ENCODE assay signal across 18 mouse cellular contexts in genomic region chr10:107499656-107500055, GRCm38 (mm10). TPM values are rescaled to one million over a fixed set of nuclear protein-coding genes. Genes with fewer than 3 reads are reported as not detected.
DNase-seq lines count a peak whose midpoint lies in the region; ATAC-seq and TF ChIP-seq lines count a peak whose summit lies in the region.
"Had no signal": no experiment of that assay in that cellular context is flagged by ENCODE, and none has a peak within 500 bp of the region (broad histone marks: within the 10 kb centered on the region; RNA-seq: fewer than 3 reads in every experiment).

No protein-coding gene starts in this region.

- H3K27ac ChIP-seq in left cerebral cortex, adult 2 months, result no peak overlapping the region
- H3K27ac ChIP-seq: embryonic facial prominence, embryonic 10.5 days; intestine, embryonic 15.5 days; limb, embryonic 15.5 days; midbrain, embryonic 10.5 days; neural tube, embryonic 12.5 days had no signal

- no peak overlapping the region for H3K4me3 ChIP-seq in left cerebral cortex, adult 2 months
- H3K4me3 ChIP-seq: embryonic facial prominence, embryonic 10.5 days; intestine, embryonic 15.5 days; limb, embryonic 15.5 days; midbrain, embryonic 10.5 days; neural tube, embryonic 12.5 days had no signal

- TF ChIP-seq CTCF in left cerebral cortex, adult 2 months (IDR thresholded peaks at IDR 0.05), result no peak

- DNase-seq in gastrocnemius, adult 18-20 months (ENCODE audit: low spot score), result peak; percentile 74
- no peak for DNase-seq in gastrocnemius, postnatal 36 days
- DNase-seq in right cerebral cortex, adult 2 months (ENCODE audit: low spot score in 2 of 2), result peak; percentile 42 to 47
- DNase-seq in right cerebral cortex, postnatal 14 days, result no peak
- DNase-seq in left cerebral cortex, adult 2 months (ENCODE audit: extremely low spot score in 1 of 2, low spot score in 2 of 2), result peak; percentile 21 to 32
- DNase-seq in spleen, postnatal 14 days (ENCODE audit: low spot score in 2 of 2), result no peak
- no peak for DNase-seq in kidney, adult 9 months
- DNase-seq: cerebellum, adult 9-11 months; lung, embryonic 14.5 days had no signal

- intact Hi-C loops in gastrocnemius, postnatal 36 days (cut with DNase I), result no loop called here
- intact Hi-C loops in left cerebral cortex, adult 2 months (cut with DNase I), result loop anchor here (5.0 kb wide), 1 partner anchor 148 kb away; no protein-coding TSS in a partner anchor

- no peak for ATAC-seq in monocyte, adult 5-6 weeks (replicated peaks; ENCODE audit: insufficient number of reproducible peaks, low FRiP score, low TSS enrichment, poor library complexity, severe bottlenecking)
- ATAC-seq: intestine, embryonic 15.5 days had no signal

RNA-seq across cellular contexts. Expression of gene Myf6, which starts 5.1 kb away (rescaled TPM):
- total RNA-seq in gastrocnemius, adult 18-20 months (2021), result 100 to 1,000 TPM in 1 of 2 experiments, 10 to 100 TPM in 1; 96.5 to 154 TPM
- total RNA-seq in gastrocnemius, postnatal 36 days (2021), result 100 to 1,000 TPM; 105 to 124 TPM
- not detected for total RNA-seq in left cerebral cortex, adult 2 months (2021)
- total RNA-seq in monocyte, adult 5-6 weeks (2017), result not detected in 3 replicates
- total RNA-seq: ES-E14; heart, postnatal 36 days; layer of hippocampus, adult 18-20 months had no signal

RNA-seq across cellular contexts. Expression of gene Myf5, which starts 13.7 kb away (rescaled TPM):
- 1 to 10 TPM; 1.1 to 2.6 TPM for total RNA-seq in gastrocnemius, adult 18-20 months (2021)
- 1 to 10 TPM; 2.3 to 2.6 TPM for total RNA-seq in gastrocnemius, postnatal 36 days (2021)
- total RNA-seq in left cerebral cortex, adult 2 months (2021), result not detected
- not detected in 3 replicates for total RNA-seq in monocyte, adult 5-6 weeks (2017)
- total RNA-seq: ES-E14; heart, postnatal 36 days; layer of hippocampus, adult 18-20 months had no signal

Comparison
In these comparisons a context has a peak if more than half of its experiments do, and no peak if none do; other contexts are left out.
1. DNase-seq: peak in gastrocnemius, adult 18-20 months (single experiment), right cerebral cortex, adult 2 months (2 of 2) and left cerebral cortex, adult 2 months (2 of 2); none in gastrocnemius, postnatal 36 days (0 of 2), right cerebral cortex, postnatal 14 days (single experiment), spleen, postnatal 14 days (0 of 2) and kidney, adult 9 months (single experiment).
2. RNA of gene Myf6, which starts 5.1 kb away (total RNA-seq): 96.5 to 154 TPM in gastrocnemius, adult 18-20 months and 105 to 124 TPM in gastrocnemius, postnatal 36 days; not detected in left cerebral cortex, adult 2 months and not detected in monocyte, adult 5-6 weeks; every median in the first group is over 10 times any median in the second.